Mouse (Mus musculus) heart, embryonic 14.5 days (tissue): ENCODE results near the gene Kcna7. TPM values are rescaled to one million over a fixed set of nuclear protein-coding genes. Genes with fewer than 3 reads are reported as not detected.
"Not testable (repeated sequence)": the region's sequence is repeated elsewhere in the genome, so short reads cannot be mapped to it uniquely, and the experiment has no call there.

Source experiments
- ATAC-seq: fragments of 200-750 bp; cut with Nextera tagmentation; 2 replicates; pipeline ENCODE4 v1.8.0; 2017; ENCODE audit warnings: low read depth, moderate TSS enrichment; ENCODE audit not compliant: insufficient number of reproducible peaks, insufficient read depth, low FRiP score
- H3K27ac ChIP-seq, 2 experiments: fragments of 200-500 bp in 1 of 2; fragments of 300-500 bp in 1 of 2; sonication (generic) in 1 of 2; replicated peaks in 1 of 2; 2 replicates each; pipeline ENCODE4 v1.5.1; 2012 to 2014; ENCODE audit warnings: low read depth in 2 of 2, low read length in 2 of 2, control low read depth in 1 of 2, mild to moderate bottlenecking in 1 of 2, mixed read lengths in 1 of 2; ENCODE audit not compliant: control insufficient read depth in 1 of 2, insufficient read depth in 1 of 2
- H3K27me3 ChIP-seq: fragments of 300-500 bp; sonication (generic); 2 replicates; pipeline ENCODE4 v1.6.1; 2014; ENCODE audit warnings: mild to moderate bottlenecking, low read length, control low read depth; ENCODE audit not compliant: control insufficient read depth, insufficient read depth
- H3K36me3 ChIP-seq: fragments of 300-500 bp; sonication (generic); 2 replicates; pipeline ENCODE4 v1.6.1; 2014; ENCODE audit warnings: mild to moderate bottlenecking, control low read depth, low read length, mixed read lengths; ENCODE audit not compliant: control insufficient read depth, insufficient read depth
- H3K4me1 ChIP-seq, 2 experiments: fragments of 200-500 bp in 1 of 2; fragments of 300-500 bp in 1 of 2; sonication (generic) in 1 of 2; 2 replicates each; pipeline ENCODE4 v1.6.1; 2012 to 2014; ENCODE audit warnings: low read length in 2 of 2, control low read depth in 1 of 2, mixed read lengths in 1 of 2; ENCODE audit not compliant: control insufficient read depth in 2 of 2, insufficient read depth in 2 of 2
- H3K4me2 ChIP-seq: fragments of 300-500 bp; sonication (generic); 2 replicates; pipeline ENCODE4 v1.6.1; 2014; ENCODE audit warnings: mild to moderate bottlenecking, low read length
- H3K4me3 ChIP-seq, 2 experiments: fragments of 200-500 bp in 1 of 2; fragments of 300-500 bp in 1 of 2; sonication (generic) in 1 of 2; 2 replicates each; pipeline ENCODE4 v1.5.1; 2012 to 2014; ENCODE audit warnings: low read length in 2 of 2, mild to moderate bottlenecking in 2 of 2, control low read depth in 1 of 2, low read depth in 1 of 2, moderate library complexity in 1 of 2; ENCODE audit not compliant: control insufficient read depth in 1 of 2, insufficient read depth in 1 of 2
- H3K9ac ChIP-seq: fragments of 300-500 bp; sonication (generic); 2 replicates; pipeline ENCODE4 v1.6.1; 2014; ENCODE audit warnings: mild to moderate bottlenecking, low read length
- H3K9me3 ChIP-seq: fragments of 300-500 bp; sonication (generic); 2 replicates; pipeline ENCODE4 v1.6.1; 2016; ENCODE audit warnings: low read length, control low read depth; ENCODE audit not compliant: control insufficient read depth
- WGBS: fragments of 180-500 bp; shearing (Covaris S2); extraction: QIAGEN DNeasy Blood & Tissue Kit; methylation state at CpG from one replicate; pipeline ENCODE4 v1.1.7; 2014; 5-methylcytosine and 5-hydroxymethylcytosine counted together
- polyA plus RNA-seq: library from polyadenylated mRNA; unstranded; fragments of >200 nt; fragmentation: Nextera tagmentation; extraction: Ambion mirVana; gene quantifications from 2 replicates; pipeline ENCODE4 v1.2.1, GENCODE M21; 2014

Gene Kcna7
- polyA plus RNA-seq, 1 experiment from 2014 or later: 0.38 TPM

GRCm38 (mm10) chr7:45396337-45396775, 9.1 kb upstream of the Kcna7 start:
- H3K27me3 ChIP-seq, H3K9ac ChIP-seq, H3K9me3 ChIP-seq, ATAC-seq: not testable (repeated sequence)
- Histone ChIP-seq H3K4me1 (peaks cover 7 to 20% of the 10 kb centered on the region in 2 experiments), H3K4me2 (peak overlapping the region; percentile 70), H3K36me3 (peaks cover 23% of the 10 kb centered on the region), H3K4me3 (peak overlapping the region; percentile 50 to 63), H3K27ac (peak overlapping the region; percentile 74 to 82; a peak in 3 of 4 replicates)
- 4% methylated on average over 3 of the region's 3 CpGs for WGBS

GRCm38 (mm10) chr7:45396787-45397186, 8.7 kb upstream of the Kcna7 start:
- no peak overlapping the region for H3K4me3 ChIP-seq
- WGBS: 85% methylated on average over 2 of the region's 2 CpGs
- H3K4me2 ChIP-seq: no peak overlapping the region
- H3K36me3 ChIP-seq: peaks cover 18% of the 10 kb centered on the region
- H3K27me3 ChIP-seq: no peaks in the 10 kb centered on the region
- no peaks in the 10 kb centered on the region for H3K9me3 ChIP-seq
- H3K4me1 ChIP-seq: peaks cover 7 to 20% of the 10 kb centered on the region in 2 experiments
- no peak for ATAC-seq
- no peak overlapping the region for H3K9ac ChIP-seq
- H3K27ac ChIP-seq: no peak overlapping the region

GRCm38 (mm10) chr7:45401521-45402085, 3.9 kb upstream of the Kcna7 start:
- peaks cover 13% of the 10 kb centered on the region for H3K27me3 ChIP-seq
- H3K4me2 ChIP-seq: no peak overlapping the region
- no peaks in the 10 kb centered on the region for H3K36me3 ChIP-seq
- 70% methylated on average over 10 of the region's 10 CpGs for WGBS
- H3K4me3 ChIP-seq: no peak overlapping the region
- no peaks in the 10 kb centered on the region for H3K9me3 ChIP-seq
- H3K27ac ChIP-seq: no peak overlapping the region
- peaks cover 4 to 7% of the 10 kb centered on the region in 2 experiments; a peak in 2 of 4 replicates for H3K4me1 ChIP-seq
- no peak for ATAC-seq
- H3K9ac ChIP-seq: no peak overlapping the region

GRCm38 (mm10) chr7:45403532-45404261, 1.8 kb upstream of the Kcna7 start:
- Histone ChIP-seq H3K27me3 (peaks cover 32% of the 10 kb centered on the region), H3K9me3 (no peaks in the 10 kb centered on the region), H3K4me1 (peaks cover 5 to 7% of the 10 kb centered on the region in 2 experiments; a peak in 2 of 4 replicates), H3K4me3 (no peak overlapping the region), H3K9ac (no peak overlapping the region), H3K36me3 (no peaks in the 10 kb centered on the region), H3K4me2 (no peak overlapping the region), H3K27ac (no peak overlapping the region)
- ATAC-seq: no peak
- 43% methylated on average over 6 of the region's 6 CpGs for WGBS

GRCm38 (mm10) chr7:45406157-45407156, 1.0 kb downstream of the Kcna7 start:
- Histone ChIP-seq H3K9me3 (no peaks in the 10 kb centered on the region), H3K9ac (peak overlapping the region; percentile 57), H3K27ac (no peak overlapping the region), H3K4me2 (peak overlapping the region; percentile 77), H3K27me3 (peaks cover 55% of the 10 kb centered on the region), H3K4me1 (peaks cover 5 to 7% of the 10 kb centered on the region in 2 experiments; a peak in 2 of 4 replicates), H3K36me3 (no peaks in the 10 kb centered on the region), H3K4me3 (peak overlapping the region; percentile 45 to 55)
- WGBS: under 1% methylated on average over 101 of the region's 114 CpGs
- ATAC-seq: no peak

- H3K9me3 ChIP-seq: no peaks in the 10 kb centered on the region
- no peak for ATAC-seq
- WGBS: 73% methylated on average over 10 of the region's 10 CpGs
- H3K27me3 ChIP-seq: peaks cover 59% of the 10 kb centered on the region
- H3K9ac ChIP-seq: no peak overlapping the region
- no peak overlapping the region for H3K4me3 ChIP-seq
- no peak overlapping the region for H3K4me2 ChIP-seq
- no peaks in the 10 kb centered on the region for H3K36me3 ChIP-seq
- peaks cover 5 to 12% of the 10 kb centered on the region in 2 experiments; a peak in 3 of 4 replicates for H3K4me1 ChIP-seq
- no peak overlapping the region for H3K27ac ChIP-seq
Observed at GRCm38 (mm10) chr7:45407836-45408235, 2.4 kb downstream of the Kcna7 start.

- WGBS: 75% methylated on average over 7 of the region's 7 CpGs
- no peaks in the 10 kb centered on the region for H3K36me3 ChIP-seq
- no peak for ATAC-seq
- H3K9ac ChIP-seq: no peak overlapping the region
- H3K9me3 ChIP-seq: no peaks in the 10 kb centered on the region
- peaks cover 9 to 17% of the 10 kb centered on the region in 2 experiments for H3K4me1 ChIP-seq
- no peak overlapping the region for H3K27ac ChIP-seq
- H3K4me2 ChIP-seq: no peak overlapping the region
- peaks cover 60% of the 10 kb centered on the region for H3K27me3 ChIP-seq
- H3K4me3 ChIP-seq: no peak overlapping the region
Observed at GRCm38 (mm10) chr7:45408351-45408750, 2.9 kb downstream of the Kcna7 start.
